Mouse (Mus musculus) kidney, postnatal 0 days (tissue): ENCODE measurements around the gene Prrx1. TPM values are rescaled to one million over a fixed set of nuclear protein-coding genes. Genes with fewer than 3 reads are reported as not detected.
A peak's percentile ranks its signal among the peaks of the same experiment; 100 is the strongest.

Experiments used
- ATAC-seq: fragments of 200-750 bp; cut with Nextera tagmentation; replicated peaks from 2 replicates; pipeline ENCODE4 v1.8.0; 2017; ENCODE audit warnings: low read depth, moderate number of reproducible peaks, moderate TSS enrichment, moderate library complexity; ENCODE audit not compliant: low FRiP score
- DNase-seq: peaks from one replicate; pipeline ENCODE4 v3.0.0-alpha.2; 2016; ENCODE audit warnings: low spot score
- H3K27ac ChIP-seq: fragments of 300-500 bp; sonication (generic); 2 replicates; pipeline ENCODE4 v1.5.1; 2014; ENCODE audit warnings: mild to moderate bottlenecking
- H3K27me3 ChIP-seq: fragments of 300-500 bp; sonication (generic); 2 replicates; pipeline ENCODE4 v1.6.1; 2014; ENCODE audit warnings: low read length, mixed read lengths; ENCODE audit not compliant: insufficient read depth
- H3K36me3 ChIP-seq: fragments of 300-500 bp; sonication (generic); 2 replicates; pipeline ENCODE4 v1.6.1; 2014; ENCODE audit warnings: low read length, mixed read lengths; ENCODE audit not compliant: insufficient read depth
- H3K4me1 ChIP-seq: fragments of 300-500 bp; sonication (generic); replicated peaks from 2 replicates; pipeline ENCODE4 v1.6.1; 2014; ENCODE audit warnings: antibody characterized with exemption, low read length, mixed read lengths; ENCODE audit not compliant: insufficient read depth
- H3K4me2 ChIP-seq: fragments of 300-500 bp; sonication (generic); 2 replicates; pipeline ENCODE4 v1.6.1; 2014; ENCODE audit warnings: mild to moderate bottlenecking, low read length, moderate library complexity, mixed read lengths
- H3K4me3 ChIP-seq: fragments of 300-500 bp; sonication (generic); replicated peaks from 2 replicates; pipeline ENCODE4 v1.5.1; 2014; ENCODE audit warnings: low read depth, low read length
- H3K9ac ChIP-seq: fragments of 300-500 bp; sonication (generic); 2 replicates; pipeline ENCODE4 v1.6.1; 2014; ENCODE audit warnings: low read depth, low read length
- H3K9me3 ChIP-seq: fragments of 300-500 bp; sonication (generic); replicated peaks from 2 replicates; pipeline ENCODE4 v1.6.1; 2016; ENCODE audit warnings: low read length, inconsistent platforms, mixed read lengths
- CTCF ChIP-seq: IDR thresholded peaks from 2 replicates; pipeline ENCODE4 v1.5.1; 2016; ENCODE audit warnings: antibody characterized with exemption, low read depth, mild to moderate bottlenecking, moderate library complexity
- WGBS: fragments of 180-500 bp; shearing (Covaris S2); extraction: QIAGEN DNeasy Blood & Tissue Kit; methylation state at CpG from one replicate; pipeline ENCODE4 v1.1.7; 2014; 5-methylcytosine and 5-hydroxymethylcytosine counted together
- polyA plus RNA-seq: library from polyadenylated mRNA; unstranded; fragments of >200 nt; fragmentation: Nextera tagmentation; extraction: Ambion mirVana; gene quantifications from 2 replicates; pipeline ENCODE4 v1.2.1, GENCODE M21; 2015

Prrx1 gene
- polyA plus RNA-seq, 1 experiment from 2014 or later = 3.4 TPM

DNA sequence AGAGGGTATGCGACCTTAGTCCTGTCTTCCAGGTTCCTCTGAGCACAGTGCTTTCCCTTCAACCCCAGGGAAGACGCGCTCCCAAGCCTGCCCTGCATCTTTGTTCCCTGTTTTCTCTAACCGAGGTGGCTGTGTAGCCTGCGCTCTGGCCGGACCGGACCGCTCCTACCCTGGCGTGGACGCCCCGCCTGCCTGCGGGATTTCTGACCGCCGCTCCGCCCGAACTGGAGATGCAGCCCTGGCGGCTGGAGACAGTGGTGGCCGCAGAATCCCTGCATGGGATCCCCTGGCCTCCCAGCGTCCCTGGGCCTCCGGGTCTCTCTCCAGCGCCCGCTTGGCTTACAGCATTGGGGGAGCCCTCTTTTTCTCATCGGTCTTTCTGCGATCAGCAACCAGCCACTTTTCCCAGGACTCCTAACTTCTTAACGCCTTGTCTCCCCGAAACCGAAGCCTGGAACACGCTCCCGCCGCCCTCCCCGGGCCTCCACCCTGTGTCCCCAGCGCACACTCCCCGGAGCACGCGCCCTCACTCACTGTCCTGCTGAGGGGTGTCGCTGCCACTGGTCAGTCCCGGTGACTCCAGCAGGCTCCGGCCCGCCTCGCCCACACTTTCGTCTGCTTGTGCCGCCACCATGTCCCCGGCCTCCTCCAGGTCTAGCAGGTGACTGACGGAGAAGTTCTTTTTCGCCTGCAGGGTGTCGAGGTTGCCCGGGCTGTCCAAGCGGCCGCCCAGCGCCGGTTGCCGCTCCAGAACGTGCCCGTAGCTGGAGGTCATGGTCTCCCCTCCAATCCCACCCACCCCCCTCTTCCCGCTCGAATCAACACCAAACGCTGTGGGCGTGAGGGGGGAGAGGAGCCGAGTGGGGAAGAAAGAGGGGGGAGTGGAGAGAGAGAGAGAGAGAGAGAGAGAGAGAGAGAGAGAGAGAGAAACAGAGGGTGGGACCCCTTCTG lies 1.4 kb downstream of the Prrx1 start:
- peaks cover 45% of the 10 kb centered on the region for H3K27me3 ChIP-seq
- H3K9me3 ChIP-seq = no peaks in the 10 kb centered on the region
- WGBS = under 1% methylated on average over 56 of the region's 59 CpGs
- no peak overlapping the region for H3K27ac ChIP-seq
- no peaks in the 10 kb centered on the region for H3K36me3 ChIP-seq
- DNase-seq (peak; percentile 66), ATAC-seq (peak; percentile 78)
- H3K4me3 ChIP-seq = peak overlapping the region; percentile 54
- 0 out of 2 replicates have a peak, but pooled peaks have one; percentile 16 for TF ChIP-seq CTCF
- H3K4me2 ChIP-seq = peak overlapping the region; percentile 97
- peak overlapping the region; percentile 60 for H3K9ac ChIP-seq
- H3K4me1 ChIP-seq = peaks cover 6% of the 10 kb centered on the region; the same call in 1 of the 2 replicates

DNA sequence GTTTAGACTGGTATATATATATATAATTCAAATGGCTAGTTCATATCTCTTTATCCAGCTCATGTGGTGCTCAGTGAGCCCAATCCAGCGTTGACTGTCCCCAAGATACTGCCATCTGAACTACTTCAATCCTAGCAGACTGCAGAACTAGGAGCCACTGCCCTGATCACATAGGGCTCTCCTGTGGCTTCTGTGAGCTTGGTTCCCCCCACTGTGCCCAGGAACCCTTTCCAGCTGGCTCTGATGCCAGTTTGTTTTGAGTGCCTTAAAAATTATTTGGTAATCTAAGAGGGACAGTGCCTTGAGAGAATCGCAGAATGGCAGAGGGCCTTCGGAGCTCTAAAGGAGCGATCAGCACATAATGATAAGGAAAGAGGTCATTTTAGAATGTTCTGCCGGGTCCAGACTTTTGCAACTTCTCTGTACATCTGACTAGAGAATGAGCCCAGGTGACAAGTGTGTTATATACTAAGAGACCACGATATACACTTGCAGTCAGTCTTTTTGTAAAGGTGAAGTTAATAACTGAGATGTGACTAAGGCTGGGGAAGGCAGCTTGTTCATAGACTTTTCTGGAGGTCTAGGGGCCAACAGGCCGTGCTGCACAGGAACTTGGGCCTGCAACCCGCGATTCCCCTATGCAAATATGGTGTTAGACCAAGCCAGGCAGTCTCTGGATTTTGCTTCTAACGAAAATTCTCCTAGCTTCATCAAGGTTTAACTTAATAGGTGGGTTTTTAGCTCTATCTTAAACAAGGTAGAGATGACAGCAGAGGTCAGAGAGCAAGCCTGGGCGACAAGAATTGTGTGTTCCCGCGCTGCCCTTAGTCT lies 2.3 kb downstream of the Prrx1 start:
- Histone ChIP-seq H3K36me3 (no peaks in the 10 kb centered on the region), H3K4me2 (peak overlapping the region; percentile 97), H3K9me3 (no peaks in the 10 kb centered on the region), H3K4me3 (peak overlapping the region; percentile 54), H3K27me3 (peaks cover 45% of the 10 kb centered on the region), H3K27ac (no peak overlapping the region), H3K4me1 (peaks cover 6% of the 10 kb centered on the region; the same call in 1 of the 2 replicates), H3K9ac (peak overlapping the region; percentile 60; the same call in 1 of the 2 replicates)
- WGBS = 34% methylated on average over 13 of the region's 13 CpGs
- no peak for TF ChIP-seq CTCF
- ATAC-seq (no peak), DNase-seq (no peak)

DNA sequence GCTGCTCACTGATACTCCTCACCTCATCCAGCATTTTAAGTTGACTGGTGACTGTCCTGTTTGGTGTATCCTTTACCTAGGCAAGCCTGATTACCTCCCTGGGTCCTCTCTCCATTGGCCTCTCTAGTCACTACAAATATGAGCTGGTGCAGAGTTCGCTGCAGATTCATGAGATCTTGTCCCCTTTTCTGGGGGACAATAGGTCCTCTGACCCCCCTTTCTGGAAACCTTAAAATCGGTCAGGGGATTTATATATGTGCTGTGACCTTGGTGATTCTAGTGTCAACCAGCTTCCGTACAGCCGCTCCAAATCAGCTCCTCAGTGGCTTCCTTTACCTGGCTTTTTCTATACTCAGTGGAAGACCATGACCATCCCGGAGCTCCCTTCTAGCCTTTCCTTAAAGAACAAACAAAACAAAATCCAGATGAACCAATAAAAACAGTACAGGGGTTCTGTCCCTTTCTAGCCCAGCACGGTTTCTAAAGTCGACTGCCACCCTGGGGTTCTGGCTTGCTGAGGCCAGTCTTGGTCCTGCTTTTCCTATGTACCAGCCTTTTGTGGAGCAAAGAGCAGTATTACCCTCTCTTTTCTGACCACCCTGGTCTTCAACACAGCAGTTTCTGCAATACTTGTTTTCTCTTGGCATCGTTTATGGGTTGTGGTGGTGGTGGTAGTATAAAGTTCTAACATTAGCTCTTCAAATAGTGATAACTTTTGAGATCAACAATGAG lies 3.3 kb downstream of the Prrx1 start:
- Histone ChIP-seq H3K27me3 (peaks cover 39% of the 10 kb centered on the region), H3K4me2 (no peak overlapping the region), H3K4me3 (no peak overlapping the region), H3K4me1 (peaks cover 6% of the 10 kb centered on the region; the same call in 1 of the 2 replicates), H3K27ac (no peak overlapping the region), H3K9me3 (no peaks in the 10 kb centered on the region), H3K9ac (no peak overlapping the region), H3K36me3 (no peaks in the 10 kb centered on the region)
- TF ChIP-seq CTCF = no peak
- no peak for ATAC-seq
- WGBS = 47% methylated on average over 8 of the region's 8 CpGs
- DNase-seq = no peak

DNA sequence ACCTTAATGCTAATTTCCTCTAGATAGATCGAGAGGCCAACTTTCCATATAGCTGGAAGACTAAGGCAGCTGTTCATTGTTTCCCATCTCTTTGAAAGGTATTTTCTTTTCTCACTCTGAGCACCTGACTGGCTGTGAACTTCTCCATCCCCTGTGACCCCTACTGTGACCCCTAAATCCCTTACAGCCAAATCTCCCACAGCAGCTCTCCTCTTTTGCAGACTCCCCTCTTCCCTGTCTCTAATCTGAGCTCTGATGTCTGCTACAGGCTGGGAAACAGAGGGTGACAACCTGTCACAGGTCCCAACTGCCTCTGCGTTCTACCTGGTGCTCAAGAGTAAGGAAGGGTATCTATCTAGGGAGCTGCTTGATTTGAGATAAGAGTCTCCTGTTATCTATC lies 4.0 kb downstream of the Prrx1 start:
- H3K27me3 ChIP-seq = peaks cover 36% of the 10 kb centered on the region
- TF ChIP-seq CTCF = no peak
- H3K27ac ChIP-seq = no peak overlapping the region
- H3K4me1 ChIP-seq = peaks cover under 1% of the 10 kb centered on the region; the same call in 1 of the 2 replicates
- no peak overlapping the region for H3K9ac ChIP-seq
- H3K9me3 ChIP-seq = no peaks in the 10 kb centered on the region
- ATAC-seq (no peak), DNase-seq (no peak)
- WGBS = 43% methylated on average over 2 of the region's 2 CpGs
- no peak overlapping the region for H3K4me2 ChIP-seq
- H3K4me3 ChIP-seq = no peak overlapping the region
- H3K36me3 ChIP-seq = no peaks in the 10 kb centered on the region

DNA sequence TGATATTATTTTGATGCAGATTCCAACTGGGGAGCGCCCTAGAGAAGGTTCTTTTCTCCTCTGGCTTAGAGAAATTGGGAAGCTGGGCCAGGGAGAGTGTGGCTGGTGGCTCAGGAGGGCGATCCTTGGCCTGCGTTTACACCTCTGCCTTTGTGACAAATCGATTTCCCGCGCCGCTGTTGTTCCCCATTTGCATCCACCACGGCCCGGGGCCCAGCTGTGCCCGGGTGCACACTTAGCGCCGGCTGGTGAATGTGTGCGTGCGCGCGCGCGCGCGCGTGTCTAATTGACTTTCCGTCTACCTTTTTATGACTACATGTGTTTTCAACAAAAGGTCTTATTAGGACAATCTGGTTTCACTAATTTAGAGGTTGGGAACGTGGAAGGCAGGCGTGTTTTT lies 4.9 kb downstream of the Prrx1 start:
- 0 out of 2 replicates have a peak overlapping the region, but pooled peaks have one; percentile 5 for H3K4me3 ChIP-seq
- no peak overlapping the region for H3K9ac ChIP-seq
- DNase-seq = no peak

More for the DNA sequence above, 4.9 kb downstream of the Prrx1 start:
- WGBS = 9% methylated on average over 24 of the region's 24 CpGs
- no peak for TF ChIP-seq CTCF
- Histone ChIP-seq H3K9me3 (no peaks in the 10 kb centered on the region), H3K27me3 (peaks cover 36% of the 10 kb centered on the region), H3K4me1 (no peaks in the 10 kb centered on the region; the same call in 1 of the 2 replicates), H3K27ac (no peak overlapping the region), H3K36me3 (no peaks in the 10 kb centered on the region), H3K4me2 (peak overlapping the region; percentile 50)
- no peak for ATAC-seq
